Mouse (Mus musculus) liver, embryonic 13.5 days (tissue): ENCODE measurements at regions not wholly inside any gene's neighbourhood (a gene's known extent, or its start where the extent isn't known, plus 50 kb on each side); places are given as distances from the start of the nearest gene placed in this dataset.

ENCODE experiments used
- ATAC-seq: fragments of 200-750 bp; cut with Nextera tagmentation; 2 replicates; pipeline ENCODE4 v1.8.0; 2017; ENCODE audit warnings: low read depth, mild to moderate bottlenecking, moderate number of reproducible peaks, moderate library complexity
- DNase-seq: peaks from one replicate; pipeline ENCODE4 v3.0.0; 2022
- H3K27ac ChIP-seq: fragments of 300-500 bp; sonication (generic); 2 replicates; pipeline ENCODE4 v1.5.1; 2015; ENCODE audit warnings: moderate library complexity, mild to moderate bottlenecking, inconsistent platforms
- H3K27me3 ChIP-seq: fragments of 300-500 bp; sonication (generic); 2 replicates; pipeline ENCODE4 v1.6.1; 2015; ENCODE audit warnings: mild to moderate bottlenecking, inconsistent platforms
- H3K36me3 ChIP-seq: fragments of 300-500 bp; sonication (generic); 2 replicates; pipeline ENCODE4 v1.6.1; 2015; ENCODE audit warnings: mild to moderate bottlenecking, inconsistent platforms
- H3K4me1 ChIP-seq: fragments of 300-500 bp; sonication (generic); replicated peaks from 2 replicates; pipeline ENCODE4 v1.6.1; 2015; ENCODE audit warnings: inconsistent platforms
- H3K4me2 ChIP-seq: fragments of 300-500 bp; sonication (generic); 2 replicates; pipeline ENCODE4 v1.6.1; 2015; ENCODE audit warnings: inconsistent platforms, mild to moderate bottlenecking, moderate library complexity
- H3K4me3 ChIP-seq: fragments of 300-500 bp; sonication (generic); replicated peaks from 2 replicates; pipeline ENCODE4 v1.5.1; 2015; ENCODE audit warnings: mild to moderate bottlenecking, inconsistent platforms
- H3K9ac ChIP-seq: fragments of 300-500 bp; sonication (generic); 2 replicates; pipeline ENCODE4 v1.6.1; 2015; ENCODE audit warnings: mild to moderate bottlenecking, inconsistent platforms
- H3K9me3 ChIP-seq: fragments of 300-500 bp; sonication (generic); replicated peaks from 2 replicates; pipeline ENCODE4 v1.6.1; 2016; ENCODE audit warnings: inconsistent platforms
- WGBS: fragments of 180-500 bp; shearing (Covaris S2); methylation state at CpG from one replicate; pipeline ENCODE4 v1.1.7; 2015; ENCODE audit not compliant: insufficient replicate concordance; 5-methylcytosine and 5-hydroxymethylcytosine counted together

GRCm38 (mm10) chr2:147610343-147610742 is 248.6 kb downstream of the Pax1 start:
- no peaks in the 10 kb centered on the region for H3K9me3 ChIP-seq
- H3K9ac ChIP-seq: no peak overlapping the region
- no peaks in the 10 kb centered on the region for H3K36me3 ChIP-seq
- H3K4me2 ChIP-seq: no peak overlapping the region
- no peaks in the 10 kb centered on the region for H3K4me1 ChIP-seq
- ATAC-seq (no peak), DNase-seq (no peak)
- no peak overlapping the region for H3K4me3 ChIP-seq
- no peaks in the 10 kb centered on the region for H3K27me3 ChIP-seq
- no peak overlapping the region for H3K27ac ChIP-seq

GRCm38 (mm10) chr2:147601639-147602038 is 239.9 kb downstream of the Pax1 start:
- Histone ChIP-seq H3K9me3 (no peaks in the 10 kb centered on the region), H3K36me3 (no peaks in the 10 kb centered on the region), H3K4me1 (no peaks in the 10 kb centered on the region), H3K9ac (no peak overlapping the region), H3K4me2 (no peak overlapping the region), H3K27ac (no peak overlapping the region), H3K4me3 (no peak overlapping the region), H3K27me3 (no peaks in the 10 kb centered on the region)
- ATAC-seq: no peak
- DNase-seq: no peak
- WGBS: 20% methylated on average over 2 of the region's 2 CpGs

- H3K36me3 ChIP-seq: no peaks in the 10 kb centered on the region
- no peak for DNase-seq
- H3K4me2 ChIP-seq: no peak overlapping the region
- no peaks in the 10 kb centered on the region for H3K4me1 ChIP-seq
- WGBS: 50% methylated on average over 1 of the region's 1 CpGs
- H3K27ac ChIP-seq: no peak overlapping the region
- no peak overlapping the region for H3K4me3 ChIP-seq
- H3K27me3 ChIP-seq: no peaks in the 10 kb centered on the region
- ATAC-seq: no peak
- no peak overlapping the region for H3K9ac ChIP-seq
- no peaks in the 10 kb centered on the region for H3K9me3 ChIP-seq
Measured at GRCm38 (mm10) chr2:147572413-147572812, 210.7 kb downstream of the Pax1 start.

- DNase-seq: no peak
- Histone ChIP-seq H3K9ac (no peak overlapping the region), H3K4me1 (no peaks in the 10 kb centered on the region), H3K4me3 (no peak overlapping the region), H3K9me3 (no peaks in the 10 kb centered on the region), H3K27ac (no peak overlapping the region), H3K4me2 (no peak overlapping the region), H3K27me3 (no peaks in the 10 kb centered on the region), H3K36me3 (no peaks in the 10 kb centered on the region)
- no peak for ATAC-seq
- 53% methylated on average over 7 of the region's 7 CpGs for WGBS
Measured at GRCm38 (mm10) chr2:147561220-147561619, 199.5 kb downstream of the Pax1 start.

- Histone ChIP-seq H3K27me3 (no peaks in the 10 kb centered on the region), H3K4me3 (no peak overlapping the region), H3K9ac (no peak overlapping the region), H3K4me1 (no peaks in the 10 kb centered on the region), H3K36me3 (no peaks in the 10 kb centered on the region), H3K27ac (no peak overlapping the region), H3K4me2 (no peak overlapping the region), H3K9me3 (no peaks in the 10 kb centered on the region)
- ATAC-seq (no peak), DNase-seq (no peak)
- WGBS: 80% methylated on average over 20 of the region's 20 CpGs
Measured at GRCm38 (mm10) chr2:147560426-147561155, 198.9 kb downstream of the Pax1 start.

GRCm38 (mm10) chr2:147529161-147529560 is 167.4 kb downstream of the Pax1 start:
- H3K4me2 ChIP-seq: no peak overlapping the region
- no peaks in the 10 kb centered on the region for H3K36me3 ChIP-seq
- WGBS: 34% methylated on average over 2 of the region's 2 CpGs
- ATAC-seq: no peak
- H3K27ac ChIP-seq: no peak overlapping the region
- no peaks in the 10 kb centered on the region for H3K27me3 ChIP-seq
- no peaks in the 10 kb centered on the region for H3K9me3 ChIP-seq
- no peak overlapping the region for H3K9ac ChIP-seq
- no peak for DNase-seq
- no peak overlapping the region for H3K4me3 ChIP-seq
- H3K4me1 ChIP-seq: no peaks in the 10 kb centered on the region

GRCm38 (mm10) chr2:147515436-147515835 is 153.7 kb downstream of the Pax1 start:
- DNase-seq: no peak
- H3K4me3 ChIP-seq: no peak overlapping the region

GRCm38 (mm10) chr2:147514748-147515147 is 153.0 kb downstream of the Pax1 start:
- WGBS: 64% methylated on average over 3 of the region's 3 CpGs
- Histone ChIP-seq H3K27ac (no peak overlapping the region), H3K9me3 (no peaks in the 10 kb centered on the region), H3K9ac (no peak overlapping the region), H3K27me3 (no peaks in the 10 kb centered on the region), H3K36me3 (no peaks in the 10 kb centered on the region), H3K4me3 (no peak overlapping the region), H3K4me2 (no peak overlapping the region), H3K4me1 (no peaks in the 10 kb centered on the region)
- DNase-seq (no peak), ATAC-seq (no peak)

More at GRCm38 (mm10) chr2:147515436-147515835, 153.7 kb downstream of the Pax1 start:
- Histone ChIP-seq H3K9ac (no peak overlapping the region), H3K4me2 (no peak overlapping the region), H3K9me3 (no peaks in the 10 kb centered on the region), H3K27ac (no peak overlapping the region), H3K4me1 (no peaks in the 10 kb centered on the region), H3K36me3 (no peaks in the 10 kb centered on the region), H3K27me3 (no peaks in the 10 kb centered on the region)
- WGBS: 36% methylated on average over 3 of the region's 3 CpGs
- no peak for ATAC-seq

GRCm38 (mm10) chr2:147503962-147504361 is 142.2 kb downstream of the Pax1 start:
- Histone ChIP-seq H3K9ac (no peak overlapping the region), H3K36me3 (no peaks in the 10 kb centered on the region), H3K27ac (no peak overlapping the region), H3K27me3 (no peaks in the 10 kb centered on the region), H3K9me3 (no peaks in the 10 kb centered on the region), H3K4me1 (no peaks in the 10 kb centered on the region), H3K4me3 (no peak overlapping the region), H3K4me2 (no peak overlapping the region)
- no peak for DNase-seq
- 45% methylated on average over 4 of the region's 4 CpGs for WGBS
- ATAC-seq: no peak

- Histone ChIP-seq H3K27ac (no peak overlapping the region), H3K4me3 (no peak overlapping the region), H3K9me3 (no peaks in the 10 kb centered on the region), H3K36me3 (no peaks in the 10 kb centered on the region), H3K27me3 (no peaks in the 10 kb centered on the region), H3K9ac (no peak overlapping the region), H3K4me2 (no peak overlapping the region), H3K4me1 (no peaks in the 10 kb centered on the region)
- ATAC-seq (no peak), DNase-seq (no peak)
- WGBS: 73% methylated on average over 1 of the region's 1 CpGs
Measured at GRCm38 (mm10) chr2:147498731-147499130, 137.0 kb downstream of the Pax1 start.

- no peaks in the 10 kb centered on the region for H3K36me3 ChIP-seq
- no peak for DNase-seq
- H3K27ac ChIP-seq: no peak overlapping the region
- H3K4me1 ChIP-seq: no peaks in the 10 kb centered on the region
- no peaks in the 10 kb centered on the region for H3K27me3 ChIP-seq
- ATAC-seq: no peak
- H3K4me3 ChIP-seq: no peak overlapping the region
- H3K9ac ChIP-seq: no peak overlapping the region
- WGBS: 41% methylated on average over 5 of the region's 5 CpGs
- H3K9me3 ChIP-seq: no peaks in the 10 kb centered on the region; the same call in 1 of the 2 replicates
- H3K4me2 ChIP-seq: no peak overlapping the region
Measured at GRCm38 (mm10) chr2:147455932-147456331, 94.2 kb downstream of the Pax1 start.
